Mouse (Mus musculus): ENCODE results near the gene Trafd1.

GRCm38 (mm10) chr5:121399540-121399939 is 14.1 kb upstream of the Trafd1 start:
- TF ChIP-seq CTCF (IDR thresholded peaks at IDR 0.05; ENCODE audit: low read depth) (no peak), EP300 (IDR thresholded peaks at IDR 0.05; ENCODE audit: low read depth) (no peak)

All from liver, embryonic 14.5 days (tissue).